Mouse (Mus musculus): ENCODE results near the gene 2810006K23Rik. TPM values are rescaled to one million over a fixed set of nuclear protein-coding genes. Genes with fewer than 3 reads are reported as not detected.
A peak's percentile ranks its signal among the peaks of the same experiment; 100 is the strongest.
"Not testable (repeated sequence)": the region's sequence is repeated elsewhere in the genome, so short reads cannot be mapped to it uniquely, and the experiment has no call there.

The 2810006K23Rik gene
- polyA plus RNA-seq, 1 experiment from 2014 or later = 15.8 TPM

GRCm38 (mm10) chr5:124300132-124300531 lies 27.8 kb upstream of the 2810006K23Rik start:
- WGBS = 68% methylated on average over 4 of the region's 4 CpGs
- Histone ChIP-seq H3K9me3 (replicated peaks; ENCODE audit: control insufficient read depth, low read length) (no peaks in the 10 kb centered on the region), H3K4me3 (ENCODE audit: low read depth, low read length) (no peak overlapping the region), H3K27me3 (ENCODE audit: control insufficient read depth, insufficient read depth, low read length) (no peaks in the 10 kb centered on the region), H3K4me2 (ENCODE audit: low read depth, low read length) (no peak overlapping the region), H3K36me3 (replicated peaks; ENCODE audit: control insufficient read depth, insufficient read depth, low read depth, low read length) (peaks cover 9% of the 10 kb centered on the region), H3K27ac (replicated peaks; ENCODE audit: low read depth, low read length) (no peak overlapping the region), H3K9ac (replicated peaks; ENCODE audit: low read length) (no peak overlapping the region), H3K4me1 (ENCODE audit: control insufficient read depth, insufficient read depth, low read length) (no peaks in the 10 kb centered on the region)
- DNase-seq (ENCODE audit: low spot score) = no peak
- no peak for ATAC-seq (replicated peaks; ENCODE audit: insufficient number of reproducible peaks, low FRiP score, low TSS enrichment, low read depth)

DNA sequence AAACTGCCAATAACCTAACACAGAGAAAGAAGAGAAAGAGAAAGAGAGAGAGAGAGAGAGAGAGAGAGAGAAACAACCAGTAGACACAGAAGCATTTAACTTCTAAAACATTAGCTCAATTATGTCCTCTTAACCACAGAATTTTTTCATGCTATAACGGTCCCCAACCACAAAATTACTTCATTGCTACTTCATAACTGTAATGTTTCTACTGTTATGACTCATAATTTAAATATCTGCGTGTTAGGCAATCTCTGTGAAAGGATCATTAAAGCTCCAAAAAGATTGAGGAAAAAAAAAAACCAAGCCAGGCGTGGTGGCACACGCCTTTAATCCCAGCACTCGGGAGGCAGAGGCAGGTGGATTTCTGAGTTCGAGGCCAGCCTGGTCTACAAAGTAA lies 25.0 kb upstream of the 2810006K23Rik start:
- H3K27me3 ChIP-seq (ENCODE audit: control insufficient read depth, insufficient read depth, low read length); H3K9me3 ChIP-seq (replicated peaks; ENCODE audit: control insufficient read depth, low read length); H3K9ac ChIP-seq (replicated peaks; ENCODE audit: low read length); H3K4me3 ChIP-seq (ENCODE audit: low read depth, low read length); H3K27ac ChIP-seq (replicated peaks; ENCODE audit: low read depth, low read length); ATAC-seq (replicated peaks; ENCODE audit: insufficient number of reproducible peaks, low FRiP score, low TSS enrichment, low read depth); H3K4me2 ChIP-seq (ENCODE audit: low read depth, low read length); DNase-seq (ENCODE audit: low spot score); H3K4me1 ChIP-seq (ENCODE audit: control insufficient read depth, insufficient read depth, low read length): not testable (repeated sequence)
- peaks cover 11% of the 10 kb centered on the region for H3K36me3 ChIP-seq (replicated peaks; ENCODE audit: control insufficient read depth, insufficient read depth, low read depth, low read length)
- WGBS = 93% methylated on average over 6 of the region's 6 CpGs

DNA sequence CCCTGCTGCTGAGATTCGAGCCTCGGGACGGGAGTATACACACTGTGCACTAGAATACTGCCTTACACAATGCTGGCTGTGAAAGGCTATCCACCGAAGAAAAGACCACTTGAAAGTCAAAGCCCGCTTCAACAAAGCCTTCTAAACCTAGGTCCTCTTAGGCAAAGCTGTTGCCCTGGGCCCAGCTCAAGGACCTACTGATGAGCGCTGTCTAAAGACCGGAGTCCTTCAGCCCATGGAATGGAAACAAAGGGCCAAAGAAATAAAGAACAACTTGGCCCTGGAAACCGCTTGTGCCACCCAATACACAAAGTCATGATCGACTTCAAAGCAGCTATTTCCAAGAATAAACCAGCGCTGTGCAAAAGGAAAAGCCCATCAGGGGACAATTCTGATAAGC lies 18.7 kb upstream of the 2810006K23Rik start:
- DNase-seq (ENCODE audit: low spot score) (peak; percentile 6), ATAC-seq (replicated peaks; ENCODE audit: insufficient number of reproducible peaks, low FRiP score, low TSS enrichment, low read depth) (no peak)
- Histone ChIP-seq H3K27ac (replicated peaks; ENCODE audit: low read depth, low read length) (no peak overlapping the region), H3K27me3 (ENCODE audit: control insufficient read depth, insufficient read depth, low read length) (no peaks in the 10 kb centered on the region), H3K9me3 (replicated peaks; ENCODE audit: control insufficient read depth, low read length) (no peaks in the 10 kb centered on the region; the same call in 1 of the 2 replicates), H3K9ac (replicated peaks; ENCODE audit: low read length) (no peak overlapping the region), H3K36me3 (replicated peaks; ENCODE audit: control insufficient read depth, insufficient read depth, low read depth, low read length) (peaks cover 19% of the 10 kb centered on the region), H3K4me2 (ENCODE audit: low read depth, low read length) (no peak overlapping the region), H3K4me1 (ENCODE audit: control insufficient read depth, insufficient read depth, low read length) (no peaks in the 10 kb centered on the region), H3K4me3 (ENCODE audit: low read depth, low read length) (no peak overlapping the region)
- WGBS = 85% methylated on average over 10 of the region's 10 CpGs

GRCm38 (mm10) chr5:124310091-124310490 lies 17.8 kb upstream of the 2810006K23Rik start:
- ATAC-seq (replicated peaks; ENCODE audit: insufficient number of reproducible peaks, low FRiP score, low TSS enrichment, low read depth) = no peak
- WGBS = 92% methylated on average over 11 of the region's 11 CpGs

DNA sequence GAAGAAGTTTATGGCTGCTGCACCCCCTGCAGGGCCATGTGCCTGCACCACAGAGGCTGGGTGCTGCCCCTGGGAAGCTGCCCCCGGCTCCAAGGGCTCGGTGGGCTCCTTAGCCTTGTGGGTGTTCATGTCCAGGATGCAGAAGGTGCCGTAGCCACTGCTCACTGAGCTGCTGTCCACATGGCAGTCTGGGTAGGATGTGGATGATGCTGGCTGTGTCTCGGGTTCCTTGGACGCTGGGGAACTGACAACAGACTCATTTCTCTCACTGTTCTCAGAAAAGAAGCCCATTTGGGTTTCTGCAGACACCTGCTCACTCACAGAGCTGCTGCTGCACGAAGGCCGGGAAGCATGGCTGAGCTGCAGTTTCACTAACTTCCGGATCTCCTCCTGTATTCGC lies 12.4 kb upstream of the 2810006K23Rik start:
- Histone ChIP-seq H3K9ac (replicated peaks; ENCODE audit: low read length) (no peak overlapping the region), H3K27me3 (ENCODE audit: control insufficient read depth, insufficient read depth, low read length) (no peaks in the 10 kb centered on the region), H3K27ac (replicated peaks; ENCODE audit: low read depth, low read length) (no peak overlapping the region), H3K4me1 (ENCODE audit: control insufficient read depth, insufficient read depth, low read length) (no peaks in the 10 kb centered on the region), H3K36me3 (replicated peaks; ENCODE audit: control insufficient read depth, insufficient read depth, low read depth, low read length) (peaks cover 14% of the 10 kb centered on the region), H3K4me2 (ENCODE audit: low read depth, low read length) (no peak overlapping the region), H3K9me3 (replicated peaks; ENCODE audit: control insufficient read depth, low read length) (no peaks in the 10 kb centered on the region; the same call in 1 of the 2 replicates), H3K4me3 (ENCODE audit: low read depth, low read length) (no peak overlapping the region)
- DNase-seq (ENCODE audit: low spot score) = no peak
- 94% methylated on average over 9 of the region's 9 CpGs for whole genome bisulfite sequencing
- no peak for ATAC-seq (replicated peaks; ENCODE audit: insufficient number of reproducible peaks, low FRiP score, low TSS enrichment, low read depth)

More at GRCm38 (mm10) chr5:124310091-124310490, 17.8 kb upstream of the 2810006K23Rik start:
- no peak overlapping the region for H3K4me3 ChIP-seq (ENCODE audit: low read depth, low read length)
- H3K9me3 ChIP-seq (replicated peaks; ENCODE audit: control insufficient read depth, low read length) = no peaks in the 10 kb centered on the region; the same call in 1 of the 2 replicates
- H3K36me3 ChIP-seq (replicated peaks; ENCODE audit: control insufficient read depth, insufficient read depth, low read depth, low read length) = peaks cover 19% of the 10 kb centered on the region
- DNase-seq (ENCODE audit: low spot score) = no peak
- no peak overlapping the region for H3K9ac ChIP-seq (replicated peaks; ENCODE audit: low read length)
- H3K27ac ChIP-seq (replicated peaks; ENCODE audit: low read depth, low read length) = no peak overlapping the region
- no peaks in the 10 kb centered on the region for H3K4me1 ChIP-seq (ENCODE audit: control insufficient read depth, insufficient read depth, low read length)
- H3K27me3 ChIP-seq (ENCODE audit: control insufficient read depth, insufficient read depth, low read length) = no peaks in the 10 kb centered on the region
- H3K4me2 ChIP-seq (ENCODE audit: low read depth, low read length) = no peak overlapping the region

- Histone ChIP-seq H3K9ac (replicated peaks; ENCODE audit: low read length) (no peak overlapping the region), H3K27ac (replicated peaks; ENCODE audit: low read depth, low read length) (no peak overlapping the region), H3K36me3 (replicated peaks; ENCODE audit: control insufficient read depth, insufficient read depth, low read depth, low read length) (peaks cover 14% of the 10 kb centered on the region), H3K27me3 (ENCODE audit: control insufficient read depth, insufficient read depth, low read length) (no peaks in the 10 kb centered on the region), H3K4me3 (ENCODE audit: low read depth, low read length) (no peak overlapping the region), H3K4me1 (ENCODE audit: control insufficient read depth, insufficient read depth, low read length) (no peaks in the 10 kb centered on the region), H3K9me3 (replicated peaks; ENCODE audit: control insufficient read depth, low read length) (no peaks in the 10 kb centered on the region; the same call in 1 of the 2 replicates), H3K4me2 (ENCODE audit: low read depth, low read length) (no peak overlapping the region)
- ATAC-seq (replicated peaks; ENCODE audit: insufficient number of reproducible peaks, low FRiP score, low TSS enrichment, low read depth) (no peak), DNase-seq (ENCODE audit: low spot score) (no peak)
- WGBS = 95% methylated on average over 11 of the region's 11 CpGs
These were observed 11.9 kb upstream of the 2810006K23Rik start for GRCm38 (mm10) chr5:124315941-124316340.

GRCm38 (mm10) chr5:124317648-124318047 lies 10.2 kb upstream of the 2810006K23Rik start:
- WGBS = 94% methylated on average over 7 of the region's 7 CpGs

DNA sequence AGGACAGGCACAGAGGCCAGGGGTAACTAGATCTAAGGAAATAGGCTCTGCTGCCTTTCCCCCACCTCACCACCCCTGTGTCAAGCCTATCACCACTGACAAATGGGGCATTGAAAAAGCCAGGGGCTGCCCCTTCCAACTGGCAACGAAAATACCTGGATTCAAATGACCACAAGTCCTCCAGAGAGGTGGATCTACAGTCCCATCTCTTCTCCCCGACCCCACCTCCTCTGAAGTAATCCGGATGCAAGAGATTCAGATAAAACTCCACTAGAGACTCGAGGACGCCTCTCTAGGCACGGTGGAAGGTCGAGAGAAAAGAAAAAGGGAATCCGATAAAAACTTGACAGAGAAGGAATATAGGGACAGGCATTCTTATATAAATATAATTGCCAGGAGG lies 1.1 kb upstream of the 2810006K23Rik start:
- DNase-seq (ENCODE audit: low spot score) = no peak
- H3K27ac ChIP-seq (replicated peaks; ENCODE audit: low read depth, low read length) = no peak overlapping the region; the same call in 1 of the 2 replicates

More at GRCm38 (mm10) chr5:124317648-124318047, 10.2 kb upstream of the 2810006K23Rik start:
- no peak overlapping the region for H3K9ac ChIP-seq (replicated peaks; ENCODE audit: low read length)
- peaks cover 7% of the 10 kb centered on the region for H3K36me3 ChIP-seq (replicated peaks; ENCODE audit: control insufficient read depth, insufficient read depth, low read depth, low read length)
- no peak overlapping the region for H3K4me3 ChIP-seq (ENCODE audit: low read depth, low read length)
- no peaks in the 10 kb centered on the region for H3K9me3 ChIP-seq (replicated peaks; ENCODE audit: control insufficient read depth, low read length)
- H3K27me3 ChIP-seq (ENCODE audit: control insufficient read depth, insufficient read depth, low read length) = no peaks in the 10 kb centered on the region
- no peak overlapping the region for H3K27ac ChIP-seq (replicated peaks; ENCODE audit: low read depth, low read length)
- ATAC-seq (replicated peaks; ENCODE audit: insufficient number of reproducible peaks, low FRiP score, low TSS enrichment, low read depth) (no peak), DNase-seq (ENCODE audit: low spot score) (no peak)
- no peaks in the 10 kb centered on the region for H3K4me1 ChIP-seq (ENCODE audit: control insufficient read depth, insufficient read depth, low read length)
- no peak overlapping the region for H3K4me2 ChIP-seq (ENCODE audit: low read depth, low read length)

More for the DNA sequence above, 1.1 kb upstream of the 2810006K23Rik start:
- peak overlapping the region; percentile 74 for H3K4me2 ChIP-seq (ENCODE audit: low read depth, low read length)
- H3K4me1 ChIP-seq (ENCODE audit: control insufficient read depth, insufficient read depth, low read length) = no peaks in the 10 kb centered on the region
- ATAC-seq (replicated peaks; ENCODE audit: insufficient number of reproducible peaks, low FRiP score, low TSS enrichment, low read depth) = no peak
- H3K27me3 ChIP-seq (ENCODE audit: control insufficient read depth, insufficient read depth, low read length) = no peaks in the 10 kb centered on the region
- H3K36me3 ChIP-seq (replicated peaks; ENCODE audit: control insufficient read depth, insufficient read depth, low read depth, low read length) = no peaks in the 10 kb centered on the region
- peak overlapping the region; percentile 49 for H3K4me3 ChIP-seq (ENCODE audit: low read depth, low read length)
- H3K9ac ChIP-seq (replicated peaks; ENCODE audit: low read length) = peak overlapping the region; percentile 68
- no peaks in the 10 kb centered on the region for H3K9me3 ChIP-seq (replicated peaks; ENCODE audit: control insufficient read depth, low read length)
- 2% methylated on average over 8 of the region's 8 CpGs for WGBS
